In the genomic region with DNA sequence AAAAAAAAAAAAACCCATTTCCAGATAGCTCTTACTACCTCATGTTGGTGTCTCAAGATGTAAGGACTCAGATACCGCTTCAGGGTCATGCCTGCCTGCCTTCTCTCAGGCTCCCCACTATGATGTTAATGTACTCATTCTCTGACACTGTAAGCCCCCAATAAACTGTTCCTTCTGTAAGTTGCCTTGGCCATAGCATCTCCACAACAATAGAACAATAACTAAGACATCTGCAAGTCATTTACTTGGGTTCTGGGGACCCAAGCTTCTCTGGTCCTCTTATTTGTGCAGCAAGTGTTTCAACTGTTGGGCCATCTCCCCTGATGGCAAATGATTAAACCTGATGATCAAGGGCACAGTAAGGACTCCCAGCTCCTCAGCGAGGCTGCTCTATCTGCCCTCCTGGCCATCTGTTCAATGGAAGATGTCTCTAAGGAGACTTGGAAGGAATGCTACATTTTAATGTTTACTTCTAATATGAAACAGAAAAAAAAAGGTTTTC, we compare ENCODE assay signal across 19 mouse cellular contexts.
"Had no signal": no experiment of that assay in that cellular context is flagged by ENCODE, and none has a peak within 500 bp of the region (broad histone marks: within the 10 kb centered on the region; RNA-seq: fewer than 3 reads in every experiment).

No protein-coding gene starts in this region.

- H3K27me3 ChIP-seq: liver, embryonic 15.5 days; lung, embryonic 15.5 days; midbrain, embryonic 12.5 days; neural tube, embryonic 13.5 days; neural tube, embryonic 15.5 days had no signal

- H3K9ac ChIP-seq: liver, embryonic 15.5 days; liver, postnatal 0 days; lung, embryonic 15.5 days; midbrain, embryonic 12.5 days; neural tube, embryonic 13.5 days; neural tube, embryonic 15.5 days had no signal

- H3K9me3 ChIP-seq: liver, embryonic 15.5 days; lung, embryonic 15.5 days; midbrain, embryonic 10.5 days; midbrain, embryonic 12.5 days; neural tube, embryonic 13.5 days; neural tube, embryonic 15.5 days had no signal

- H3K4me2 ChIP-seq: liver, embryonic 15.5 days; lung, embryonic 15.5 days; midbrain, embryonic 12.5 days; neural tube, embryonic 13.5 days; neural tube, embryonic 15.5 days had no signal

- H3K4me3 ChIP-seq: liver, embryonic 15.5 days; lung, embryonic 15.5 days; midbrain, embryonic 10.5 days; midbrain, embryonic 12.5 days; myocyte; neural tube, embryonic 13.5 days; neural tube, embryonic 15.5 days had no signal

- DNase-seq: liver, postnatal 0 days; lung, adult 2 months; lung, postnatal 14 days; lung, postnatal 36 days; midbrain, embryonic 14.5 days; right cerebral cortex, postnatal 14 days; thymus, adult 18-20 months; thymus, postnatal 14 days; thymus, postnatal 36 days had no signal

- H3K36me3 ChIP-seq: liver, embryonic 15.5 days; lung, embryonic 15.5 days; midbrain, embryonic 10.5 days; midbrain, embryonic 12.5 days; neural tube, embryonic 13.5 days; neural tube, embryonic 15.5 days had no signal

- ATAC-seq: liver, postnatal 0 days; lung, postnatal 0 days; midbrain, embryonic 16.5 days had no signal

- H3K4me1 ChIP-seq: liver, embryonic 15.5 days; lung, embryonic 15.5 days; midbrain, embryonic 10.5 days; midbrain, embryonic 12.5 days; neural tube, embryonic 13.5 days; neural tube, embryonic 15.5 days had no signal

- H3K27ac ChIP-seq: liver, embryonic 15.5 days; lung, embryonic 15.5 days; macrophage; midbrain, embryonic 10.5 days; midbrain, embryonic 12.5 days; neural tube, embryonic 13.5 days; neural tube, embryonic 15.5 days had no signal
